Mouse (Mus musculus): ENCODE measurements around the gene Nat8f2. TPM values are rescaled to one million over a fixed set of nuclear protein-coding genes. Genes with fewer than 3 reads are reported as not detected.
A peak's percentile ranks its signal among the peaks of the same experiment; 100 is the strongest.
"Not testable (repeated sequence)": the region's sequence is repeated elsewhere in the genome, so short reads cannot be mapped to it uniquely, and the experiment has no call there.

The Nat8f2 gene
- total RNA-seq (2022): under 1 TPM in 1 of 4 experiments, not detected in 3; 0.13 TPM

GRCm38 (mm10) chr6:85869006-85869405, at the start of gene Nat8f2:
Nat8f2 (minus strand) TSS chr6:85869158.
- not testable (repeated sequence) for DNase-seq (ENCODE audit: low spot score in 2 of 2)

- not testable (repeated sequence) for DNase-seq (ENCODE audit: low spot score in 2 of 2)
These were observed 49.4 kb upstream of the Nat8f2 start for GRCm38 (mm10) chr6:85918341-85918740.

DNA sequence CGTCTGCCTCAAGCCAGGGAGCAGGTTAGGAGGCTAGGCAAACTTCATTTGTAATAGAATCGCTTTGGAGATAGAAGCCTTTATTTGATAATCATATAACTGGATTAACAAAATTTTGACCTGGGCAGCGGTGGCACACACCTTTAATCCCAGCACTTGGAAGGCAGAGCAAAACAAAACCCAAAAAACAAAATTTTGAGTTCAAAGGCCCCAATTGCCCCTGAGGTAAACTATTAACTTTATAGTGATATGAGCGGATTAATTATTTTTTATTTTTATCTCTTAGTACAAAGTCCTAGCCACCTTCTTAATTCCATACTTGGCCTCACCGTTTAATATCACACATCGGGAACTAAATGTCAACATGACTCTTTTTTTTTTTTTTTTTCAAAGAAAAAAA, 47.6 kb upstream of the Nat8f2 start:
- DNase-seq (ENCODE audit: low spot score in 2 of 2): no peak

- DNase-seq (ENCODE audit: low spot score in 2 of 2): peak; percentile 88 to 89
These were observed 46.9 kb upstream of the Nat8f2 start, which contains the start of gene Nat8f1 for GRCm38 (mm10) chr6:85915539-85916513. Nat8f1 (minus strand) TSS chr6:85915687.

GRCm38 (mm10) chr6:85915141-85915538, 46.2 kb upstream of the Nat8f2 start:
- no peak for DNase-seq (ENCODE audit: low spot score in 2 of 2)

DNA sequence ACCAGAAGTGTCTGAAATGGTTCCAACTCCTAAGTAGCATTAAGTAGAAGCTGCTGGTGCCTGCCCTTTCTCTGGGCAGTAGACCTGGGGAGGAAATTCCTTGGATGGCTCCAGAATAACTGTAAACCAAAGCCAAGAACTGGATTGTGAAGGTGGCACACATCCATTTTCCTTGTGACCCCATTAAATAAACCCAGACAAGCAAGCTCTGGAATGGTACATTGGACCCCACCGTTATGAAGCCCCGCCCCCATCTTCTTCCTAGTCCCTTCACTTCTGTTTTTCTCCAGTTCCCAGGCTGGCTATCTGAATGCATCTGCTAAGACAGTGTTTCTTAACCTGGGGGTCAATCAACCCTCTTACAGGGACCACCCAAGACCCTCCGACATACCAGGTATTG, 42.6 kb upstream of the Nat8f2 start, which contains the start of gene Tprkb:
Tprkb (plus strand) TSS at position 279 of the 400 bp plus-strand sequence.
- DNase-seq (ENCODE audit: low spot score in 2 of 2): no peak

DNA sequence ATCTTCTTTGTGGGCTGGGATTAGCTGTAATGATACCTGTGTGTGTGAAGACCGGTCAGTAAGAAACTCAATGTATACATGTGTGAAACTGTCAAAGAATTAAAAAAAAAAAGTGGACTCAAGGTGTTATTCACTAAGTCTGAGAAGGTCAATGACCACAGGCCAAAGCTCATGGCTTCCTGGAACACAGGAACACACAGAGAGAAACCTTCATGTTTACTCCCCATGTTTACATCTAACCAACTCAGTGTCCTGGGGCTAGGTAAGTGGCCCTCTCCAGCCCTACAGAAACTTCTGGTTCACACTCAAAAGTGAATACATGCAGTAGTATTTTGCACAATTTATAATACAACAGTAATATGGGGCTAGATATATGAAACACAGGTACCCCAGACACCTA, 40.7 kb upstream of the Nat8f2 start:
- DNase-seq (ENCODE audit: low spot score in 2 of 2): no peak

- no peak for DNase-seq (ENCODE audit: low spot score in 2 of 2)
These were observed 39.4 kb upstream of the Nat8f2 start for GRCm38 (mm10) chr6:85908341-85908740.

- DNase-seq (ENCODE audit: low spot score in 2 of 2): peak in 1 of 2 experiments; percentile 13
These were observed 38.0 kb upstream of the Nat8f2 start for GRCm38 (mm10) chr6:85906911-85907351.

DNA sequence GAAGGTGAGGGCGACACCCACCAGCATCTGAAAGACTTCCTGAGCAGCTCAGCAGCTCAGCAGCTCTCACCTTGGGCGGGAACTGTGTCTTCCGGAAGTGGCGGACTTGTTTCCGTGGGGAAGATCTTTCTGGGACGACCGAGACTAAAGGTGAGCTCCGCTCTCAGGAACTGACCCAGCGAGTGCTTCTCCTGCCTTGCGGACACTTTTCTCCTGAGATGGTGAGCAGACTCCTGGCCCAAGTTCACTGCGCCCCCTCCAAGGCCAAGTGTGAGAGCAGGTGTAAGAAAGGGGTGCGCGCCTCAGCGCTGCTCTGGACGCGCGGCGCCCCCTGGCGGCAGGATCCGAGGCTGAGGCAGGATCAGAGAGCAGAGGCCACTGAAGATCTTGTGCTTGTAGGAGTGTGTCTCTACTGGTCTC, 35.7 kb upstream of the Nat8f2 start, which contains the start of gene Nat8f4:
Nat8f4 (minus strand) TSS at position 243 of the 420 bp plus-strand sequence.
- DNase-seq (ENCODE audit: low spot score in 2 of 2): peak; percentile 57 to 65

DNA sequence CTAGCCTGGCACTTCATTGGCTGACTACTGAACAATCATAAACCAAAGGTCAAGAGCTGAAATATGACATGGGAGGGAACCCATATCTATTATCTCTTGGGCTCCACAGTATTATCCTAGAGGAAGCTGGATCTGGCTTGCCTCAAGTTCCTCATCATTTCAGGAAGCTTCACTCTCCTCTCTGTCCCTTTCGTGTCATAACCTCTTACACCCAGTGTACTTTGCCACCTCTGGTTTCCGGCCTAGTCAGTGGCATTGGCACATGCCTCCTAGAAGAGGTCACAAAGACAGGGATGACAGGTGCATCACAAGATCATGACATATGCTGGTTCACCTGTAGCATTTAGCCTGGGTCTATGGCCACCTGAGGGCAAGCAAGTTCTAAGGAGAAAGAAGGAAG, 33.3 kb upstream of the Nat8f2 start:
- no peak for DNase-seq (ENCODE audit: low spot score in 2 of 2)

DNA sequence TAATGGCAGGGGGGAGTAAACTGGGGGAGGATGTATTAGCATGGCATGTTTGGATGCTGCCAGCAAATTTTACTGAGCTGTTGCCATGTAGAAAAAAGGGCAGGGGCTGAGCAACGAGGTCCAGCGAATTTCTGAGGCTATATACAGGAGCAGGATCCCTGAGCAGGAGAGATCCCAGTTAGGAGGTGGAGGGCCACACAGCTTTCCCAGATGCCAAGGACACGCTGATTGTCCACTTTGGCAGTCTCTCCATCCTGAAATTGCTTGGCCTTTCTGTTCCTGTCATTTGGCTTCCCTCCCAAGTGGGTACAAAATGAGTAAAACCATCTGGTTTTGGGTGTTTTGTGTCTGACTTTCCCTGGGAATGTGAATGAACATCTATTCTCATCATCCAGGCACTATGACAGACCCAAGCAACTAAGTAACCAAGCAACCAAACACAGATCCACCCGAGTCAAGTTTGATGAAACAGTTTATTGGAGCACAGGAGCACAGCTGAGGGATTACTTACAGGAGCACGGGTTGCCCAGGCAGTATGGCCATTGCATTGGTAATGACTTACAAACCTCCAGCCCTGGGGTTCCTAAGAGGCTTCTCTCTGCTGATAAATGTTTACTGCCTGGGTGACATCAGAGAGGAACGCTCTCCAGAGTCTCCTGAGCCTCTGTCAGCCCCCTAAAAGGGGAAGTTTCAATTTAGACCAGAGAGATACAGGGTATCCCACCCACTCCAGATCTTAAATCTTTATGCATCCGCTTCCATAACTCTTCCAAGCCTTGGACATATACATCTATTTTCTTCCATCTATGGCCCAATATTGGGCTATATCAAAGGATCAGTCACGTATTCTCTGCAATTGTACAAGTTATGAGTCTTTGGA, 29.9 kb upstream of the Nat8f2 start:
- not testable (repeated sequence) for DNase-seq (ENCODE audit: low spot score in 2 of 2)

DNA sequence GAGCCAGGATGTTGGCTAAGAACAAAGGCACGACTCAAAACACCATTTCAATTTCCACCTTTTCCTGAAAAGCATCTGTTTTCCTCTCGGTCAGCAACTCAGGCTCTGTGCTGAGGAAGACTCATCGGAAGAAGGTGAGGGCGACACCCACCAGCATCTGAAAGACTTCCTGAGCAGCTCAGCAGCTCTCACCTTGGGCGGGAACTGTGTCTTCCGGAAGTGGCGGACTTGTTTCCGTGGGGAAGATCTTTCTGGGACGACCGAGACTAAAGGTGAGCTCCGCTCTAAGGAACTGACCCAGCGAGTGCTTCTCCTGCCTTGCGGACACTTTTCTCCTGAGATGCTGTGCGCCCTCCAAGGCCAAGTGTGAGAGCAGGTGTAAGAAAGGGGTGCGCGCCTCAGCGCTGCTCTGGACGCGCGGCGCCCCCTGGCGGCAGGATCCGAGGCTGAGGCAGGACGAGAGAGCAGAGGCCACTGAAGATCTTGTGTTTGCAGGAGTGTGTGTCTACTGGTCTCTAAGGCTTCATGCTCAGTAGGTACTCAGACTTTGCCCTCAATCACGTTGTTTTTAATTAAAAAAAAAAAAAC, 26.2 kb upstream of the Nat8f2 start:
- DNase-seq (ENCODE audit: low spot score in 2 of 2): not testable (repeated sequence)

DNA sequence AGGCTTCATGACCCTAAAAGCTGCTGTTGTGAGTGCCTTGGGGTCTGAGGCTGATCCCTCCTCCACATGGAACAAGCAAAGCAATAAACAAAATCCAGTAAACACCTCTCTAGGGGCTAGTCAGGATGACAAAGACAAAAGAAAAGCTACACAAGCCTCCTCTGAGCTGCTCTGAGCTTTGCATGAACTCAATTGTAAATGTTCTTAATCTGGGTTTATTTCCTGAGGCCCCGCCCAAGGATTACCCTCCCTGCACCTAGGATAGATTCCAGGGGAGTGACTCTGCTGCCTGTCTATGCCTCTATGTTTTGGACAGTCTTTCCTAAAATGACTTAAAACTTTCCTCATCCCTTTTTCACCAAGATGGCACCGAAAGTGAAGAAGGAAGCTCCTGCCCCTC, 20.0 kb upstream of the Nat8f2 start:
- DNase-seq (ENCODE audit: low spot score in 2 of 2): no peak

- DNase-seq (ENCODE audit: low spot score in 2 of 2): no peak
These were observed 15.4 kb upstream of the Nat8f2 start for GRCm38 (mm10) chr6:85884311-85884710.

DNA sequence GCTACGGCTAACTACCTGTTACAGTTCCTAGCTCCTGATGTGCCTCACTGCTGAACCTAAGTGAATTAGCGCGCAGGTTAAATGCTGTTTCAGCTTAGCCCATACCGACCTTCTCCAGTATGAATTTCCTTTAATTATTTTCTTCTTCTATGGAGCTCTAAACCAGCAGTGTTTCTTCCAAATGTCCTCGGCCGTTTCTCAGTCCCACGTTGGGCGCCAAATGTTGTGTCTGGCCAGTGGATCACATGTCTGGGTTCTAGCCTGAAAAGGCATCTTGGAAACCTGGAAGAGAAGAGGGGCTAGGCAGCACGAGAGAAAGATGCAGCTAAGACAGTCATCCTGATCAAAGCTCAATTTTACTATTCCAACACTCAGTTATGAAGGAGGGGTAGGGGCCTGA, 14.3 kb upstream of the Nat8f2 start:
- DNase-seq (ENCODE audit: low spot score in 2 of 2): not testable (repeated sequence)

GRCm38 (mm10) chr6:85867726-85868690, 950 bp downstream of the Nat8f2 start:
- DNase-seq (ENCODE audit: low spot score in 2 of 2): no peak

DNA sequence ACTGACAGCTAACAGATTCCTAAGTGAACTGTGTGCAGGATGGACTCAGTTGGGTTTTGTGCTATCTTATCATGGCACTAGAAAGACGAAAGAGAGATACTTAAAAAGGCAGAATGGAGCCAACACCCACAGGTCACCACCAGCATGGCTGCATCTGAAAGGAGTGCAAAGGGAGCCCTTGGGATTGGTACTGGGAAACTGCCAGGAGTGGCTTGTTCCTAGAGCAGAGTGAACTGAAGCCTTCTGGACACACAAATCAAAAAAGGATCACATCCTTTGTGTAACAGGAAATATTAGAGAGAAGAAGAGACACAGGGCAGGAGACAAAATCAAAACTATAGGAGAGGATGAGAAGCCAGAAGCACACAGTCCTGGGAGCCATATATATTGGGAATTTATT, 2.0 kb downstream of the Nat8f2 start:
- not testable (repeated sequence) for DNase-seq (ENCODE audit: low spot score in 2 of 2)

- DNase-seq (ENCODE audit: low spot score in 2 of 2): peak in 1 of 2 experiments; percentile 6
These were observed 2.8 kb downstream of the Nat8f2 start for GRCm38 (mm10) chr6:85866166-85866565.
